Mouse (Mus musculus): ENCODE measurements around the gene Cphx3. TPM values are rescaled to one million over a fixed set of nuclear protein-coding genes. Genes with fewer than 3 reads are reported as not detected.
"Not testable (repeated sequence)": the region's sequence is repeated elsewhere in the genome, so short reads cannot be mapped to it uniquely, and the experiment has no call there.

Cphx3 gene
- polyA plus RNA-seq, 1 experiment, result 3.9 TPM

DNA sequence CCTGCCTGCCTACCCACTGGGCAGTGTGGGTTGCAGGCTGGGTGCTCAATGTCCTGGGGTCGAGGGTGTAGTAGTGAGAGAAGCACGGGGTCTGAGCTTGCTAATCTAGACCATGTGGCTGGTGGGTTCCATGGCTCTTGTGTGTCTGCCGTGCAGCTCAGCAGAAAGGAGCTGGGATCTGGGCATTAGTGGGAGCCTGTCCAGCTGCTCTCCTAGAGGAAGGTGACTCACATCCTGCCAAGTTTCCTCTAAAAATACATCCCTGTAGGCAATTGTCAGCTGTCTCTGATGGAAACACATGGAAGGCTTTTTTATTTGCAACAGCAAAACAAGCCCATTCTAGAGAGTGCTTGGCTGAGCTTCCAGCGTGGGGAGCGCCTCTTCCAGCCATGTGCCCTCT lies 80.3 kb downstream of the Cphx3 start:
- not testable (repeated sequence) for H3K4me3 ChIP-seq (ENCODE audit: low read depth, low read length); H3K4me1 ChIP-seq (ENCODE audit: control insufficient read depth, insufficient read depth, low read length); H3K27ac ChIP-seq (ENCODE audit: insufficient read depth, low read length); H3K27me3 ChIP-seq (ENCODE audit: control insufficient read depth, insufficient read depth, low read length, poor library complexity, severe bottlenecking); H3K36me3 ChIP-seq (ENCODE audit: control insufficient read depth, insufficient read depth, low read length, poor library complexity, severe bottlenecking); H3K9ac ChIP-seq (ENCODE audit: low read depth, poor library complexity, severe bottlenecking); H3K9me3 ChIP-seq (replicated peaks; ENCODE audit: control insufficient read depth, insufficient read depth, low read length, poor library complexity, severe bottlenecking)

DNA sequence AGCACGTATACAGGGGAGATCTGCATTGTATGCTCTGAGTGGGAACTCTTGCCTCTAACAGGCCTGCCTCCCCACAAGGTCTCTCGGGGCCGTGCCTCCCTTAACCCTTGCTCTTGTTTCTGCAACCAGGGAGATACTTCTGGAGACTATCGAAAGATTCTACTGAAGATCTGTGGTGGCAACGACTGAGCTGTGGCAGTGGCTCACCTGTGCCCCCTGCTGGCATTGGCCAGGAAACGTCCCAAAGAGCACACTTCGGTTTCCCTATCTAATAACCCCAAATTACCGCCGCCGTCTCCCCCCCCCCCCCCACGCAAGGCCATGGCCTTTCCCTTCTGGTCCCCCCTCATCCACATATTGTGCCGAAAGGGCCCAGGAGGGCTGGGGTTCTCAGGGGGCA lies 83.2 kb downstream of the Cphx3 start:
- not testable (repeated sequence) for H3K27me3 ChIP-seq (ENCODE audit: control insufficient read depth, insufficient read depth, low read length, poor library complexity, severe bottlenecking); H3K4me3 ChIP-seq (ENCODE audit: low read depth, low read length); H3K36me3 ChIP-seq (ENCODE audit: control insufficient read depth, insufficient read depth, low read length, poor library complexity, severe bottlenecking); H3K9me3 ChIP-seq (replicated peaks; ENCODE audit: control insufficient read depth, insufficient read depth, low read length, poor library complexity, severe bottlenecking); H3K4me1 ChIP-seq (ENCODE audit: control insufficient read depth, insufficient read depth, low read length); H3K27ac ChIP-seq (ENCODE audit: insufficient read depth, low read length); H3K9ac ChIP-seq (ENCODE audit: low read depth, poor library complexity, severe bottlenecking)

DNA sequence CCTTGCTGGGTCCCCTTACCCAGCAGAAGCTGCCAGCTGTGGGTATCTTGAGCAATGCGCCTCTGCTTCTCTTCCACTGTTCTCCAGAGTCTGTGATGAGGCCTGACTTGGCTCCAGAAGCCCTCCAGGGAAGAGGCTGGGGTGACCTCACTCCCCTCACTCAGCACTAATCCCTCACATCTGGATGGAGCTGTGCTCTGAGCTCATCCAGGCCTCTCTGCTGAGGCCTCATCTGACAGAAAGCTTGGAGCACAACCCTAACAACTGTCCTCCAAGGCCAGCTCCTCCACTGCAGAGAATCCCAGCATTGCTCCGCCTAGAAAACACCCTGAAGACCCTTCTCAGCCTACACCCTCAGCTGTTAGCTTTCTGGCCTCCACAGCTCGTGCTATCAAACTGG lies 91.9 kb downstream of the Cphx3 start:
- H3K27me3 ChIP-seq (ENCODE audit: control insufficient read depth, insufficient read depth, low read length, poor library complexity, severe bottlenecking); H3K4me1 ChIP-seq (ENCODE audit: control insufficient read depth, insufficient read depth, low read length); H3K4me3 ChIP-seq (ENCODE audit: low read depth, low read length); H3K9me3 ChIP-seq (replicated peaks; ENCODE audit: control insufficient read depth, insufficient read depth, low read length, poor library complexity, severe bottlenecking); H3K27ac ChIP-seq (ENCODE audit: insufficient read depth, low read length); H3K9ac ChIP-seq (ENCODE audit: low read depth, poor library complexity, severe bottlenecking); H3K36me3 ChIP-seq (ENCODE audit: control insufficient read depth, insufficient read depth, low read length, poor library complexity, severe bottlenecking): not testable (repeated sequence)

GRCm38 (mm10) chr14:26175028-26175427 lies 92.9 kb downstream of the Cphx3 start:
- H3K9ac ChIP-seq (ENCODE audit: low read depth, poor library complexity, severe bottlenecking); H3K27me3 ChIP-seq (ENCODE audit: control insufficient read depth, insufficient read depth, low read length, poor library complexity, severe bottlenecking); H3K36me3 ChIP-seq (ENCODE audit: control insufficient read depth, insufficient read depth, low read length, poor library complexity, severe bottlenecking); H3K4me3 ChIP-seq (ENCODE audit: low read depth, low read length); H3K9me3 ChIP-seq (replicated peaks; ENCODE audit: control insufficient read depth, insufficient read depth, low read length, poor library complexity, severe bottlenecking); H3K27ac ChIP-seq (ENCODE audit: insufficient read depth, low read length); H3K4me1 ChIP-seq (ENCODE audit: control insufficient read depth, insufficient read depth, low read length): not testable (repeated sequence)

GRCm38 (mm10) chr14:26181660-26182059 lies 99.6 kb downstream of the Cphx3 start:
- H3K27ac ChIP-seq (ENCODE audit: insufficient read depth, low read length); H3K4me1 ChIP-seq (ENCODE audit: control insufficient read depth, insufficient read depth, low read length); H3K4me3 ChIP-seq (ENCODE audit: low read depth, low read length); H3K9me3 ChIP-seq (replicated peaks; ENCODE audit: control insufficient read depth, insufficient read depth, low read length, poor library complexity, severe bottlenecking); H3K9ac ChIP-seq (ENCODE audit: low read depth, poor library complexity, severe bottlenecking); H3K27me3 ChIP-seq (ENCODE audit: control insufficient read depth, insufficient read depth, low read length, poor library complexity, severe bottlenecking); H3K36me3 ChIP-seq (ENCODE audit: control insufficient read depth, insufficient read depth, low read length, poor library complexity, severe bottlenecking): not testable (repeated sequence)

DNA sequence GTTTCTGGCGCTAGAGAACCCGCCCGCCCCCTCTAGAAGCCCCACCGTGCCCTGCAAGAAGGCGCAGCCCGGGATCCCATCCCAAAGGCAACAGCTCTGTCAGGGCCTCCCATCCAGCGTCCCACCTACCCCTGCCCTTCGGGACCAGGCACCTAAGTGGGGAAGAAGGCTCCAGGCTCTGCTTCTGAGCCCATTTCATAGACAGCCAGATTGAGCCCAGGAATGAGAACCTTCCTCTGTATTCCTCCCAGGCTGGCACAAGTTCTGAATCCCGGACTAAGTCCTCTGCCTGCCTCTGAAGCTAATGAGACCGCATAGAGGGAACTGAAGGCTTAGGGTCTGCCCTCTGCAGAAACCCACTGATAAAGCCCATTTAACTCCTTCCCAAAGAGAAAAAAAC lies 100.3 kb downstream of the Cphx3 start, which contains the start of gene Plac9b:
Gene Plac9b (minus strand): TSS at position 101 of the 400 bp plus-strand sequence.
- H3K4me1 ChIP-seq (ENCODE audit: control insufficient read depth, insufficient read depth, low read length); H3K9ac ChIP-seq (ENCODE audit: low read depth, poor library complexity, severe bottlenecking); H3K27me3 ChIP-seq (ENCODE audit: control insufficient read depth, insufficient read depth, low read length, poor library complexity, severe bottlenecking); H3K27ac ChIP-seq (ENCODE audit: insufficient read depth, low read length); H3K4me3 ChIP-seq (ENCODE audit: low read depth, low read length); H3K9me3 ChIP-seq (replicated peaks; ENCODE audit: control insufficient read depth, insufficient read depth, low read length, poor library complexity, severe bottlenecking); H3K36me3 ChIP-seq (ENCODE audit: control insufficient read depth, insufficient read depth, low read length, poor library complexity, severe bottlenecking): not testable (repeated sequence)

DNA sequence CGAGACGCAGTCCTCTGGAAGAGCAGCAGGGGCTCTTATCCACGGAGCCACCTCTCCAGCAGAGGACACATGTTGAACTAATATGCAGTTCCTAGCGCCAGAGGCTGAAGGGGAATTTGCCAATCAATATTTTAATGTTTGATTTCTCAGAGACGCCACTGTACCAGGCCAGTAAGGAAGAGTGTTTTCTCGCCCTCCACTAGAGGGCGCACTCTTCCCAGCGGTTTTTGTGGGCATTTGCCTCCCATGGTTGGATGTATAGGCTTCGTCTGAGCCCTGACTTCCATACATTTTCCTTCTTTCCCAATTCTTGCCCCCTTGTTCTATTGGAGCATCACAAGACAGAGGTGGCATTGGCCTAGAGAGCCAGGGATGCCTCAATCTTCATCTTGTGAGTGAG lies 104.5 kb downstream of the Cphx3 start:
- H3K36me3 ChIP-seq (ENCODE audit: control insufficient read depth, insufficient read depth, low read length, poor library complexity, severe bottlenecking); H3K9ac ChIP-seq (ENCODE audit: low read depth, poor library complexity, severe bottlenecking); H3K27me3 ChIP-seq (ENCODE audit: control insufficient read depth, insufficient read depth, low read length, poor library complexity, severe bottlenecking); H3K27ac ChIP-seq (ENCODE audit: insufficient read depth, low read length); H3K9me3 ChIP-seq (replicated peaks; ENCODE audit: control insufficient read depth, insufficient read depth, low read length, poor library complexity, severe bottlenecking); H3K4me1 ChIP-seq (ENCODE audit: control insufficient read depth, insufficient read depth, low read length); H3K4me3 ChIP-seq (ENCODE audit: low read depth, low read length): not testable (repeated sequence)

- not testable (repeated sequence) for H3K4me3 ChIP-seq (ENCODE audit: low read depth, low read length); H3K9me3 ChIP-seq (replicated peaks; ENCODE audit: control insufficient read depth, insufficient read depth, low read length, poor library complexity, severe bottlenecking); H3K9ac ChIP-seq (ENCODE audit: low read depth, poor library complexity, severe bottlenecking); H3K4me1 ChIP-seq (ENCODE audit: control insufficient read depth, insufficient read depth, low read length); H3K27ac ChIP-seq (ENCODE audit: insufficient read depth, low read length); H3K27me3 ChIP-seq (ENCODE audit: control insufficient read depth, insufficient read depth, low read length, poor library complexity, severe bottlenecking); H3K36me3 ChIP-seq (ENCODE audit: control insufficient read depth, insufficient read depth, low read length, poor library complexity, severe bottlenecking)
These were observed 106.3 kb downstream of the Cphx3 start for GRCm38 (mm10) chr14:26188361-26188760.

GRCm38 (mm10) chr14:26197851-26198250 lies 115.8 kb downstream of the Cphx3 start:
- not testable (repeated sequence) for H3K4me3 ChIP-seq (ENCODE audit: low read depth, low read length); H3K4me1 ChIP-seq (ENCODE audit: control insufficient read depth, insufficient read depth, low read length); H3K9me3 ChIP-seq (replicated peaks; ENCODE audit: control insufficient read depth, insufficient read depth, low read length, poor library complexity, severe bottlenecking); H3K27ac ChIP-seq (ENCODE audit: insufficient read depth, low read length); H3K36me3 ChIP-seq (ENCODE audit: control insufficient read depth, insufficient read depth, low read length, poor library complexity, severe bottlenecking); H3K9ac ChIP-seq (ENCODE audit: low read depth, poor library complexity, severe bottlenecking); H3K27me3 ChIP-seq (ENCODE audit: control insufficient read depth, insufficient read depth, low read length, poor library complexity, severe bottlenecking)

DNA sequence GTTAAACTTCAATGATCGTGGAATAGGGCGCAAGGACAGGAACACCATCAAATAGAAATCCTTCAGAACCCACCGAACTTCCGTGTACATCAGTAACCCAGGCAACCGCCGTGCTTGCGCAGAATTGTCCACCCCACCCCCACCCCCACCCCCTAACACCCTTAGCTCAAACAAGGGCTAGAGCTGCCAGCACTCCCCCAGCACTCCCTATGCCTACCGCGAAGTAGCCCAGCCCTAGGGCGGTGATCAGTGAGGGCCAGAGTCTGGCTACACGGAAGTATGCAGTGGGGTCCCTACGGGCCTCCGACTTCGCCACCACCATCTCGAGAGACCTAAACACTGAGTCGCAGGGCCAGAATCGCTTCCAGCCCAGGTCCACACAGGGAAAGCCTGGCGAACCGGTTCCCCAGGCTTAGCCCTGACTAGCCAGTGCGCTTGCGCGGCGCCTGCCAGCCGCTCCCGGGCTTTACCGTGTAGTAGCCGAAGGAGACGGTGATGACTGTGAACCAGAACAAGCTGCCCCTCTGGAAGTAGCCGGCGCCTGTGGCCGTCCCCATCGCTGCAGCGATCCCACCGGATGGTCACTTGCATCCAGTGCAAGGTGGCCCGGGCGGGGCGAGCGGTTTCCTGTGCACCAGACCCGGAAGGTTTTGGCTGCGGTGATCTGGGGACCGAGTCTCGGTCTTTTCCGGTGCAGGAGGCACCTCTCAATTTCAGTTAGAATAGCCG lies 124.3 kb downstream of the Cphx3 start:
- not testable (repeated sequence) for H3K4me1 ChIP-seq (ENCODE audit: control insufficient read depth, insufficient read depth, low read length); H3K4me3 ChIP-seq (ENCODE audit: low read depth, low read length); H3K9ac ChIP-seq (ENCODE audit: low read depth, poor library complexity, severe bottlenecking); H3K36me3 ChIP-seq (ENCODE audit: control insufficient read depth, insufficient read depth, low read length, poor library complexity, severe bottlenecking); H3K27me3 ChIP-seq (ENCODE audit: control insufficient read depth, insufficient read depth, low read length, poor library complexity, severe bottlenecking); H3K9me3 ChIP-seq (replicated peaks; ENCODE audit: control insufficient read depth, insufficient read depth, low read length, poor library complexity, severe bottlenecking); H3K27ac ChIP-seq (ENCODE audit: insufficient read depth, low read length)

Data from ES-Bruce4 (cell line).